Mouse (Mus musculus) intestine, postnatal 0 days (tissue): ENCODE measurements at regions not wholly inside any gene's neighbourhood (a gene's known extent, or its start where the extent isn't known, plus 50 kb on each side); places are given as distances from the start of the nearest gene placed in this dataset.

Source experiments
- ATAC-seq: fragments of 200-750 bp; cut with Nextera tagmentation; 2 replicates; pipeline ENCODE4 v1.8.0; 2017; ENCODE audit warnings: mild to moderate bottlenecking, moderate TSS enrichment, moderate library complexity
- H3K27ac ChIP-seq: fragments of 300-500 bp; sonication (generic); 2 replicates; pipeline ENCODE4 v1.5.1; 2014; ENCODE audit warnings: mild to moderate bottlenecking, low read depth, low read length, moderate library complexity
- H3K27me3 ChIP-seq: fragments of 300-500 bp; sonication (generic); replicated peaks from 2 replicates; pipeline ENCODE4 v1.6.1; 2014; ENCODE audit warnings: low read length, mixed read lengths; ENCODE audit not compliant: control insufficient read depth, insufficient read depth
- H3K36me3 ChIP-seq: fragments of 300-500 bp; sonication (generic); 2 replicates; pipeline ENCODE4 v1.6.1; 2014; ENCODE audit warnings: mild to moderate bottlenecking, moderate library complexity; ENCODE audit not compliant: control insufficient read depth, insufficient read depth
- H3K4me1 ChIP-seq: fragments of 300-500 bp; sonication (generic); replicated peaks from 2 replicates; pipeline ENCODE4 v1.6.1; 2014; ENCODE audit warnings: antibody characterized with exemption, low read length, mixed read lengths; ENCODE audit not compliant: control insufficient read depth, insufficient read depth
- H3K4me2 ChIP-seq: fragments of 300-500 bp; sonication (generic); replicated peaks from 2 replicates; pipeline ENCODE4 v1.6.1; 2014; ENCODE audit warnings: low read depth, mild to moderate bottlenecking, moderate library complexity
- H3K4me3 ChIP-seq: fragments of 300-500 bp; sonication (generic); 2 replicates; pipeline ENCODE4 v1.5.1; 2014; ENCODE audit warnings: low read depth, low read length
- H3K9ac ChIP-seq: fragments of 300-500 bp; sonication (generic); 2 replicates; pipeline ENCODE4 v1.6.1; 2014; ENCODE audit warnings: mild to moderate bottlenecking, low read depth, low read length
- H3K9me3 ChIP-seq: fragments of 300-500 bp; sonication (generic); 2 replicates; pipeline ENCODE4 v1.6.1; 2016; ENCODE audit warnings: mixed run types; ENCODE audit not compliant: control insufficient read depth
- CTCF ChIP-seq: sonication (generic); IDR thresholded peaks from 2 replicates; pipeline ENCODE4 v1.5.1; 2016; ENCODE audit warnings: low read depth, mild to moderate bottlenecking, control low read depth, antibody characterized with exemption, moderate library complexity
- WGBS: fragments of 180-500 bp; shearing (Covaris S2); extraction: QIAGEN DNeasy Blood & Tissue Kit; methylation state at CpG from one replicate; pipeline ENCODE4 v1.1.7; 2014; 5-methylcytosine and 5-hydroxymethylcytosine counted together

DNA sequence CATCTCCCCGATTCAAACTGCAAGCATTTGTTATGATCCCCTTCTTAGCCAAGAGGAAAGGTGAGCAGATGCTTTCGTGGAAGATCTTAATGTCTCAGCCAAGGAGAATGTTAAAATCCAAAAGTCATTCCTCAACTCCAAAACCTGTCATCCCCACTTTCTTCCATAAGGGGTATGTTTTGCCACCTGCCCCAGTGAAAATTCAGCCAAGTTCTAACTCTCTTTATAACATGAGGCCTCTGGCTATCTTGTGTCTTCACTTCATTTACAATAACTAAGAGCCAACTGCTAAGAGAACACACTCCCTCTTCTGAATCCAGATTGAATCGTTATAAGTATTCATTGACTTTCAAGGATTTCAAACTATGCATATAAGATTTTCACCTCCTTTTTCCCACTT is 246.7 kb upstream of the Adam34 start:
- H3K4me1 ChIP-seq, result no peaks in the 10 kb centered on the region
- no peak overlapping the region for H3K4me2 ChIP-seq
- H3K9ac ChIP-seq, result no peak overlapping the region
- no peak overlapping the region for H3K27ac ChIP-seq
- H3K9me3 ChIP-seq, result no peaks in the 10 kb centered on the region
- H3K4me3 ChIP-seq, result no peak overlapping the region
- 78% methylated on average over 3 of the region's 3 CpGs for WGBS
- no peak for ATAC-seq
- TF ChIP-seq CTCF, result no peak
- no peaks in the 10 kb centered on the region for H3K36me3 ChIP-seq
- H3K27me3 ChIP-seq, result no peaks in the 10 kb centered on the region

DNA sequence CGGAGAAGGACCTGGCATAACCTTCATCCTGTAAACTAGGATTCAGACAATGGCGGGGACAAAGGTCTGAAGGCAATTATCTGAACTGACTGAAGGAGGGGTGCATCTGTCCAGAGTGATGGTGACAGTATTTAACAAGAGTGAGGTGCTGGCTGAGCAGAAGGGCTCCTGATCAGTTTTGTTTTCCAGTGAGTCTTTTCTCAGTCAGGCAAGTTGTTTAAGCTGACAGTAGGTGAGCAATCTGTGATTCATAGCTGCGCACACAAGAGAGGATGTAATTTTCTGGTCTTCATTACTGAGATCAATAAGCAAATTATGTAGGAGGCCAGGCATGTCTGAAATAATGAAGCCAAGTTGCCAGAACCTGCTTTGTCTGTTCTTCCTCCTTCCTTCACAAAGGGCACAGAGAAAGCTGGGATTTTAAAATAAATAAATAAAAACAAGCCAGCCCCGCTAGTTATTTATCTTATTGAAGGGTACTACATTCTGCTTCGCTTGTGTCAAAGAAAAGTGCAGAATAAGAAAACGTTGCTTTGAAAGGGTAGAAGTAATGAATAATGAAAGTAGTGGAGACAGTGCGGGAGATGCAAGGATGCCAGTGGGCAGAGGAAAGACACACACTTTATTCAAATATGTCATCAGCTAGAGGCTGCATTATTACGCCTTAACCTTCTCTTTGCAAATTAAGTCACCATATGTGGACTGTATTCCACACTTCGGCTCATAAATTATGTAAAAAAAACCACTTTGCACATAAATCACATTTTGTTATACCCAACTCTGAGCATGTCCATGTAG is 239.6 kb upstream of the Adam34 start:
- no peak overlapping the region for H3K4me2 ChIP-seq
- no peaks in the 10 kb centered on the region for H3K9me3 ChIP-seq
- no peaks in the 10 kb centered on the region for H3K4me1 ChIP-seq
- no peak overlapping the region for H3K27ac ChIP-seq
- 58% methylated on average over 9 of the region's 9 CpGs for WGBS
- H3K4me3 ChIP-seq, result no peak overlapping the region
- ATAC-seq, result no peak
- no peaks in the 10 kb centered on the region for H3K27me3 ChIP-seq
- H3K36me3 ChIP-seq, result no peaks in the 10 kb centered on the region
- no peak overlapping the region for H3K9ac ChIP-seq
- TF ChIP-seq CTCF, result no peak

DNA sequence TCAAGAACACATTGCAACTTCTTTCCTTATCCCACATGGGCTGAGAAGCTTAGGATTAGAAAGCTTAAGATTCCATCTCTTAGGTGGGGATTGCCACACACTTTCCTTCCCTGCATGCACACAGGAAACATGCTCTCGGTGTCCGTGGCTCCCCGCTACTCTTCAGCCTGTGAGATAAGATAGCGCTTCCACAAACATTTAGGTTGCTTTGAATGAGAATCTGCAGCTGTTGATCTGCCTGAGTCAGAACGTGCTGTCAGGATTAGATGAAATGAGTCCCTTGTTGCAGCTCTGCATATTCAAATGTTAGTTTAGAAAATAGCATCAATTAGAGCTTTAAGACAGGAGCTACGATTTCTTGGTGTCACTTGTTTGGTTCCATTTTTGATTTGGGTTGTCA is 239.0 kb upstream of the Adam34 start:
- TF ChIP-seq CTCF, result no peak
- no peak for ATAC-seq
- Histone ChIP-seq H3K4me3 (no peak overlapping the region), H3K36me3 (no peaks in the 10 kb centered on the region), H3K9me3 (no peaks in the 10 kb centered on the region), H3K4me2 (no peak overlapping the region), H3K27me3 (no peaks in the 10 kb centered on the region), H3K4me1 (no peaks in the 10 kb centered on the region), H3K27ac (no peak overlapping the region), H3K9ac (no peak overlapping the region)
- WGBS, result 8% methylated on average over 6 of the region's 6 CpGs

DNA sequence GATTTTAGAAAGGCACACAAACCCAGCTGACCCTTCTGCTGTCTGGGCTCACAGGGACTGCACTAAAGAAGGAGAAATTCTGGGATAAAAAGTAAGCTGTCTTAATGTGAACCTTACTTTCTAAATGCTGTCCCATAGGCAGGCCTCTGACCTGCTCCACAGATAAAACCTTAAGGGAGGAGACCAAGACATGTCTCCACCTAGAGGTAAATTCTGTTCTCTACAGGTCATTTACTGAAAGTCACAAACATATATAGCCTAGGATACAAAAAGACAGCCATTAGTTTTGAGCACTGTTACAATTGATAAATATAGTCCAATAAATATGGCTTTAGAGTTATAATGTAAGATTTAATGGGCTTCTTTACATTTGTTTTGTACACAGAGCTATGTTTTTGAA is 221.9 kb upstream of the Adam34 start:
- peak; percentile 33 for TF ChIP-seq CTCF
- H3K4me1 ChIP-seq, result no peaks in the 10 kb centered on the region

GRCm38 (mm10) chr8:43922982-43923381 is 213.1 kb upstream of the Adam34 start:
- Histone ChIP-seq H3K4me1 (no peaks in the 10 kb centered on the region), H3K9ac (no peak overlapping the region), H3K27me3 (no peaks in the 10 kb centered on the region), H3K4me2 (no peak overlapping the region), H3K27ac (no peak overlapping the region), H3K4me3 (no peak overlapping the region), H3K36me3 (no peaks in the 10 kb centered on the region), H3K9me3 (no peaks in the 10 kb centered on the region)
- 88% methylated on average over 3 of the region's 3 CpGs for WGBS
- ATAC-seq, result no peak
- TF ChIP-seq CTCF, result no peak

More for the DNA sequence above, 221.9 kb upstream of the Adam34 start:
- no peaks in the 10 kb centered on the region for H3K36me3 ChIP-seq
- ATAC-seq, result no peak
- H3K4me2 ChIP-seq, result no peak overlapping the region
- H3K27me3 ChIP-seq, result no peaks in the 10 kb centered on the region
- H3K9me3 ChIP-seq, result no peaks in the 10 kb centered on the region
- no peak overlapping the region for H3K4me3 ChIP-seq
- no peak overlapping the region for H3K27ac ChIP-seq
- no peak overlapping the region for H3K9ac ChIP-seq

GRCm38 (mm10) chr8:43921263-43921662 is 211.4 kb upstream of the Adam34 start:
- Histone ChIP-seq H3K4me1 (no peaks in the 10 kb centered on the region), H3K27ac (no peak overlapping the region), H3K27me3 (no peaks in the 10 kb centered on the region), H3K4me3 (no peak overlapping the region), H3K36me3 (no peaks in the 10 kb centered on the region), H3K4me2 (no peak overlapping the region), H3K9ac (no peak overlapping the region), H3K9me3 (no peaks in the 10 kb centered on the region)
- ATAC-seq, result no peak
- 82% methylated on average over 7 of the region's 7 CpGs for WGBS
- TF ChIP-seq CTCF, result no peak
